Mouse (Mus musculus) lung, postnatal 0 days (tissue): ENCODE measurements at regions not wholly inside any gene's neighbourhood (a gene's known extent, or its start where the extent isn't known, plus 50 kb on each side); places are given as distances from the start of the nearest gene placed in this dataset.

Experiments used
- CTCF ChIP-seq: IDR thresholded peaks from 2 replicates; pipeline ENCODE4 v1.5.1; 2016; ENCODE audit warnings: antibody characterized with exemption, mild to moderate bottlenecking
- EP300 ChIP-seq: IDR thresholded peaks from 2 replicates; pipeline ENCODE4 v1.6.1; 2016; ENCODE audit warnings: antibody characterized with exemption, mild to moderate bottlenecking, control low read depth

GRCm38 (mm10) chr11:117425927-117426326 is 58.2 kb upstream of the Gm11733 start:
- no peak for TF ChIP-seq CTCF
- no peak for TF ChIP-seq EP300
